Mouse (Mus musculus): Measurements from ENCODE around the gene Cyb5r4. TPM values are rescaled to one million over a fixed set of nuclear protein-coding genes. Genes with fewer than 3 reads are reported as not detected.
"Not testable (repeated sequence)": the region's sequence is repeated elsewhere in the genome, so short reads cannot be mapped to it uniquely, and the experiment has no call there.

Cyb5r4 gene
- polyA plus RNA-seq, 1 experiment: 8.5 TPM

- Histone ChIP-seq H3K36me3 (ENCODE audit: control insufficient read depth, insufficient read depth, low read length) (no peaks in the 10 kb centered on the region), H3K4me3 (ENCODE audit: control insufficient read depth, insufficient read depth, low read length) (no peak overlapping the region), H3K4me1 (replicated peaks; ENCODE audit: control insufficient read depth, insufficient read depth, low read length) (no peaks in the 10 kb centered on the region), H3K27me3 (ENCODE audit: control insufficient read depth, insufficient read depth, low read length) (no peaks in the 10 kb centered on the region), H3K27ac (ENCODE audit: control insufficient read depth, insufficient read depth, low read length) (no peak overlapping the region)
- 94% methylated on average over 4 of the region's 4 CpGs for WGBS
- TF ChIP-seq POLR2A (IDR thresholded peaks at IDR 0.05; ENCODE audit: control insufficient read depth, extremely low read depth, insufficient read depth, low read length, poor library complexity): no peak
- no peak for TF ChIP-seq CTCF (IDR thresholded peaks at IDR 0.05; ENCODE audit: borderline replicate concordance, control insufficient read depth, extremely low read depth, insufficient read depth, low read length, poor library complexity)
- no peak for DNase-seq
Observed at GRCm38 (mm10) chr9:87086991-87087390, 65.2 kb downstream of the Cyb5r4 start.

GRCm38 (mm10) chr9:87097989-87098388 is 76.2 kb downstream of the Cyb5r4 start:
- peak; percentile 5 for DNase-seq
- H3K4me1 ChIP-seq (replicated peaks; ENCODE audit: control insufficient read depth, insufficient read depth, low read length): no peaks in the 10 kb centered on the region
- H3K36me3 ChIP-seq (ENCODE audit: control insufficient read depth, insufficient read depth, low read length): no peaks in the 10 kb centered on the region
- H3K4me3 ChIP-seq (ENCODE audit: control insufficient read depth, insufficient read depth, low read length): no peak overlapping the region
- no peak overlapping the region for H3K27ac ChIP-seq (ENCODE audit: control insufficient read depth, insufficient read depth, low read length)
- no peak for TF ChIP-seq CTCF (IDR thresholded peaks at IDR 0.05; ENCODE audit: borderline replicate concordance, control insufficient read depth, extremely low read depth, insufficient read depth, low read length, poor library complexity)
- no peak for TF ChIP-seq POLR2A (IDR thresholded peaks at IDR 0.05; ENCODE audit: control insufficient read depth, extremely low read depth, insufficient read depth, low read length, poor library complexity)
- no peaks in the 10 kb centered on the region for H3K27me3 ChIP-seq (ENCODE audit: control insufficient read depth, insufficient read depth, low read length)
- 47% methylated on average over 2 of the region's 2 CpGs for WGBS

GRCm38 (mm10) chr9:87115019-87115418 is 93.2 kb downstream of the Cyb5r4 start:
- H3K27ac ChIP-seq (ENCODE audit: control insufficient read depth, insufficient read depth, low read length): no peak overlapping the region
- no peaks in the 10 kb centered on the region for H3K36me3 ChIP-seq (ENCODE audit: control insufficient read depth, insufficient read depth, low read length)
- TF ChIP-seq POLR2A (IDR thresholded peaks at IDR 0.05; ENCODE audit: control insufficient read depth, extremely low read depth, insufficient read depth, low read length, poor library complexity): no peak
- no peak for TF ChIP-seq CTCF (IDR thresholded peaks at IDR 0.05; ENCODE audit: borderline replicate concordance, control insufficient read depth, extremely low read depth, insufficient read depth, low read length, poor library complexity)
- no peak overlapping the region for H3K4me3 ChIP-seq (ENCODE audit: control insufficient read depth, insufficient read depth, low read length)
- WGBS: 87% methylated on average over 5 of the region's 5 CpGs
- DNase-seq: no peak
- no peaks in the 10 kb centered on the region for H3K27me3 ChIP-seq (ENCODE audit: control insufficient read depth, insufficient read depth, low read length)
- H3K4me1 ChIP-seq (replicated peaks; ENCODE audit: control insufficient read depth, insufficient read depth, low read length): no peaks in the 10 kb centered on the region

- no peak for DNase-seq
- Histone ChIP-seq H3K27me3 (ENCODE audit: control insufficient read depth, insufficient read depth, low read length) (no peaks in the 10 kb centered on the region), H3K27ac (ENCODE audit: control insufficient read depth, insufficient read depth, low read length) (no peak overlapping the region), H3K36me3 (ENCODE audit: control insufficient read depth, insufficient read depth, low read length) (no peaks in the 10 kb centered on the region), H3K4me1 (replicated peaks; ENCODE audit: control insufficient read depth, insufficient read depth, low read length) (no peaks in the 10 kb centered on the region), H3K4me3 (ENCODE audit: control insufficient read depth, insufficient read depth, low read length) (no peak overlapping the region)
- 72% methylated on average over 6 of the region's 6 CpGs for WGBS
- no peak for TF ChIP-seq CTCF (IDR thresholded peaks at IDR 0.05; ENCODE audit: borderline replicate concordance, control insufficient read depth, extremely low read depth, insufficient read depth, low read length, poor library complexity)
- TF ChIP-seq POLR2A (IDR thresholded peaks at IDR 0.05; ENCODE audit: control insufficient read depth, extremely low read depth, insufficient read depth, low read length, poor library complexity): no peak
Observed at GRCm38 (mm10) chr9:87115456-87115931, 93.7 kb downstream of the Cyb5r4 start.

- 85% methylated on average over 1 of the region's 1 CpGs for WGBS
- no peak overlapping the region for H3K4me3 ChIP-seq (ENCODE audit: control insufficient read depth, insufficient read depth, low read length)
- DNase-seq: no peak
- H3K36me3 ChIP-seq (ENCODE audit: control insufficient read depth, insufficient read depth, low read length): no peaks in the 10 kb centered on the region
- no peaks in the 10 kb centered on the region for H3K27me3 ChIP-seq (ENCODE audit: control insufficient read depth, insufficient read depth, low read length)
- TF ChIP-seq CTCF (IDR thresholded peaks at IDR 0.05; ENCODE audit: borderline replicate concordance, control insufficient read depth, extremely low read depth, insufficient read depth, low read length, poor library complexity) (no peak), POLR2A (IDR thresholded peaks at IDR 0.05; ENCODE audit: control insufficient read depth, extremely low read depth, insufficient read depth, low read length, poor library complexity) (no peak)
- no peaks in the 10 kb centered on the region for H3K4me1 ChIP-seq (replicated peaks; ENCODE audit: control insufficient read depth, insufficient read depth, low read length)
- H3K27ac ChIP-seq (ENCODE audit: control insufficient read depth, insufficient read depth, low read length): no peak overlapping the region
Observed at GRCm38 (mm10) chr9:87115978-87116377, 94.2 kb downstream of the Cyb5r4 start.

GRCm38 (mm10) chr9:87118996-87119395 is 97.2 kb downstream of the Cyb5r4 start:
- no peak for DNase-seq
- H3K27ac ChIP-seq (ENCODE audit: control insufficient read depth, insufficient read depth, low read length): no peak overlapping the region
- TF ChIP-seq CTCF (IDR thresholded peaks at IDR 0.05; ENCODE audit: borderline replicate concordance, control insufficient read depth, extremely low read depth, insufficient read depth, low read length, poor library complexity): no peak
- no peak for TF ChIP-seq POLR2A (IDR thresholded peaks at IDR 0.05; ENCODE audit: control insufficient read depth, extremely low read depth, insufficient read depth, low read length, poor library complexity)
- WGBS: 85% methylated on average over 3 of the region's 3 CpGs
- no peaks in the 10 kb centered on the region for H3K27me3 ChIP-seq (ENCODE audit: control insufficient read depth, insufficient read depth, low read length)
- H3K36me3 ChIP-seq (ENCODE audit: control insufficient read depth, insufficient read depth, low read length): no peaks in the 10 kb centered on the region
- H3K4me3 ChIP-seq (ENCODE audit: control insufficient read depth, insufficient read depth, low read length): no peak overlapping the region
- H3K4me1 ChIP-seq (replicated peaks; ENCODE audit: control insufficient read depth, insufficient read depth, low read length): no peaks in the 10 kb centered on the region

GRCm38 (mm10) chr9:87121956-87122493 is 100.2 kb downstream of the Cyb5r4 start:
- DNase-seq: no peak
- Histone ChIP-seq H3K36me3 (ENCODE audit: control insufficient read depth, insufficient read depth, low read length) (no peaks in the 10 kb centered on the region), H3K4me3 (ENCODE audit: control insufficient read depth, insufficient read depth, low read length) (no peak overlapping the region), H3K27ac (ENCODE audit: control insufficient read depth, insufficient read depth, low read length) (no peak overlapping the region), H3K27me3 (ENCODE audit: control insufficient read depth, insufficient read depth, low read length) (no peaks in the 10 kb centered on the region), H3K4me1 (replicated peaks; ENCODE audit: control insufficient read depth, insufficient read depth, low read length) (no peaks in the 10 kb centered on the region)
- WGBS: 87% methylated on average over 9 of the region's 9 CpGs
- TF ChIP-seq POLR2A (IDR thresholded peaks at IDR 0.05; ENCODE audit: control insufficient read depth, extremely low read depth, insufficient read depth, low read length, poor library complexity) (no peak), CTCF (IDR thresholded peaks at IDR 0.05; ENCODE audit: borderline replicate concordance, control insufficient read depth, extremely low read depth, insufficient read depth, low read length, poor library complexity) (no peak)

- H3K27me3 ChIP-seq (ENCODE audit: control insufficient read depth, insufficient read depth, low read length); DNase-seq; H3K27ac ChIP-seq (ENCODE audit: control insufficient read depth, insufficient read depth, low read length); H3K36me3 ChIP-seq (ENCODE audit: control insufficient read depth, insufficient read depth, low read length); H3K4me1 ChIP-seq (replicated peaks; ENCODE audit: control insufficient read depth, insufficient read depth, low read length); H3K4me3 ChIP-seq (ENCODE audit: control insufficient read depth, insufficient read depth, low read length): not testable (repeated sequence)
- WGBS: 87% methylated on average over 6 of the region's 6 CpGs
Observed at GRCm38 (mm10) chr9:87127046-87127445, 105.2 kb downstream of the Cyb5r4 start.
